Mouse (Mus musculus) heart, embryonic 10.5 days (tissue): Measurements from ENCODE around the gene Nfil3. TPM values are rescaled to one million over a fixed set of nuclear protein-coding genes. Genes with fewer than 3 reads are reported as not detected.
A peak's percentile ranks its signal among the peaks of the same experiment; 100 is the strongest.

ENCODE experiments used
- DNase-seq: peaks from one replicate; pipeline ENCODE4 v3.0.0-alpha.2; 2017; ENCODE audit warnings: low spot score
- H3K27ac ChIP-seq: fragments of 300-500 bp; sonication (generic); 2 replicates; pipeline ENCODE4 v1.5.1; 2016; ENCODE audit warnings: mild to moderate bottlenecking
- H3K27me3 ChIP-seq: fragments of 300-500 bp; sonication (generic); 2 replicates; pipeline ENCODE4 v1.6.1; 2016; ENCODE audit warnings: mild to moderate bottlenecking; ENCODE audit not compliant: poor library complexity, insufficient read depth, severe bottlenecking
- H3K36me3 ChIP-seq: fragments of 300-500 bp; sonication (generic); 2 replicates; pipeline ENCODE4 v1.6.1; 2016; ENCODE audit warnings: mild to moderate bottlenecking, moderate library complexity
- H3K4me1 ChIP-seq: fragments of 300-500 bp; sonication (generic); 2 replicates; pipeline ENCODE4 v1.6.1; 2016; ENCODE audit warnings: mild to moderate bottlenecking
- H3K4me3 ChIP-seq: fragments of 300-500 bp; sonication (generic); 2 replicates; pipeline ENCODE4 v1.5.1; 2016; ENCODE audit warnings: mild to moderate bottlenecking, moderate library complexity
- H3K9me3 ChIP-seq: fragments of 300-500 bp; sonication (generic); 2 replicates; pipeline ENCODE4 v1.6.1; 2016; ENCODE audit warnings: mild to moderate bottlenecking, moderate library complexity
- WGBS: fragments of 180-500 bp; shearing (Covaris S2); methylation state at CpG from one replicate; pipeline ENCODE4 v1.1.7; 2016; 5-methylcytosine and 5-hydroxymethylcytosine counted together
- polyA plus RNA-seq: library from polyadenylated mRNA; unstranded; fragments of >200 nt; fragmentation: Nextera tagmentation; extraction: Ambion mirVana; gene quantifications from 2 replicates; pipeline ENCODE4 v1.2.1, GENCODE M21; 2016

Gene Nfil3
- polyA plus RNA-seq, 1 experiment from 2014 or later = 32.7 TPM

DNA sequence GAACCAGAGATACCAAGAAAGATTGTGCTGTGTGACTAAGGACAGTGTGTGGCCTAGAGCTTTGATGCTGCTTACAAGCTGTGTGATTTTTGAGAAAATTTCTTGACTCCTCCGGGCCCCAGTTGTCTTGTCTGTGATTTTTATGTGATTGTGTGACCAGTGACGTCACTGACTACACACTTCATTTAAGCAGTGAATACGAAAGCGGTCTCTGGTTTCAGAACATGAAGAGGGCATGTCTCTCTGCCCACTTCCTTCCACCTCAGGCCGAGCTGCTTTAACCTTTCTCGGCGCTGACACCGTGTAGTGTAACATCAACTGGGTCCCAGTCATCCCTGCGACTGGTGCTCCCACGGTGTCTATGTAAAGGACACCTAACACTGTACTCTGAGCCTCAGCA, 17.7 kb upstream of the Nfil3 start:
- 90% methylated on average over 10 of the region's 10 CpGs for WGBS
- Histone ChIP-seq H3K27me3 (no peaks in the 10 kb centered on the region), H3K27ac (no peak overlapping the region), H3K9me3 (no peaks in the 10 kb centered on the region), H3K4me3 (no peak overlapping the region), H3K4me1 (peaks cover 14% of the 10 kb centered on the region), H3K36me3 (no peaks in the 10 kb centered on the region)
- no peak for DNase-seq

GRCm38 (mm10) chr13:52997806-52998205, 16.9 kb upstream of the Nfil3 start:
- Histone ChIP-seq H3K36me3 (no peaks in the 10 kb centered on the region), H3K4me1 (peaks cover 14% of the 10 kb centered on the region), H3K27ac (no peak overlapping the region), H3K9me3 (no peaks in the 10 kb centered on the region), H3K4me3 (no peak overlapping the region), H3K27me3 (no peaks in the 10 kb centered on the region)
- WGBS = 71% methylated on average over 2 of the region's 2 CpGs
- DNase-seq = no peak

DNA sequence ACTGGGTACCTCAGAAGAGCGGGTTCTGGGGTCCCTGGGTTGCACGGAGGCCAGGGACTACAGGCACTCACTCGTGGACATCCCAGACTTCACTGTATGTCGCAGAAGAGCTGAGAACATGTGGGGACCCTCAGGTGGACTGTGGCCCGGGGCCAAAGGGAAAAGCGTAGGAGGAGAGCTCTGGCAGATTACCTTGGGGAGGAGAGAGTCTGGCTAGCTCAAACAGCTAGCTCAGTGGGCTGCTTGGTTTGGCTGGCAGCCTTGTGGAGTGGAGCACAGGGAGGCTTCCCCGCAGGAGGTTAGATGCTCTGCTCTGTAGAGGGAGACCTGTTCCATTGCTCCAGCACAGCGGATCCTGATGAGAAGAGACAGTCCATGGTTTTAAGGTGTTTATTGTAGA, 15.3 kb upstream of the Nfil3 start:
- Histone ChIP-seq H3K4me3 (no peak overlapping the region), H3K27me3 (no peaks in the 10 kb centered on the region), H3K27ac (peak overlapping the region; percentile 32; the same call in 1 of the 2 replicates), H3K9me3 (no peaks in the 10 kb centered on the region), H3K4me1 (peaks cover 14% of the 10 kb centered on the region), H3K36me3 (no peaks in the 10 kb centered on the region)
- DNase-seq = no peak
- WGBS = 72% methylated on average over 8 of the region's 8 CpGs

DNA sequence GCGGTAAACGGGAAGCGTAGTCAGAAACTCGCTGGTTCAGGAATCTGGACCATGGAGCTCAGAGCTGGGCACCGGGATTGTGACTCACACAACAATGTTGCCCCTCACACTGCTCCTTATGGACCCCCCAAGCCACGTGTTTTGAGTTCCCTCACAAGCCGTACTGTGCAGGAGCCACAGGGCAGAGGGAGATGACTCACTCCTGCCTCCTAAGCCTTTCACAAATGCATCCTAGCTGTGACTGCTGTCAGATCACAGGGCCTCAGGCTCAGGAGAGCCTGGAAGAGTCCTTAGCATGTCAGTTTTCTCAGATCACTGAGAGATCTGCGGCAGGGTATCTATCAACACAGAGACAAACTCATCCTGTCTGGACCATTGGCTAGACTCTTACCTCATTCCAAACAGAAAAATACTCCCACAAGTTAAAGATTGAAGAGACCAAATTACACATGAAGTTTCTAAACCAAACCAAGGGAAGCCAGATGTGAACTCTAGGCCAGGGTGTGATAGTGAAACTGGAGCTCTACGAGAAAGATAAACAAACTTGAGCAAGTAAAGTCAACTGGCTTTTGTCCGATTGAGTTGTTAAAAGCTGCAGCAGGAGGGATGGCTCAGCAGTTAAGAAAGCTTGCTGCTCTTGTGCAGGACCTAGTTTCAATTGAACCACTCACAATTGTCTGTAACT, 13.5 kb upstream of the Nfil3 start:
- Histone ChIP-seq H3K27me3 (no peaks in the 10 kb centered on the region), H3K27ac (peak overlapping the region; percentile 44; the same call in 1 of the 2 replicates), H3K4me3 (no peak overlapping the region), H3K36me3 (no peaks in the 10 kb centered on the region), H3K9me3 (no peaks in the 10 kb centered on the region), H3K4me1 (peaks cover 19% of the 10 kb centered on the region)
- DNase-seq = no peak
- WGBS = 59% methylated on average over 10 of the region's 10 CpGs

DNA sequence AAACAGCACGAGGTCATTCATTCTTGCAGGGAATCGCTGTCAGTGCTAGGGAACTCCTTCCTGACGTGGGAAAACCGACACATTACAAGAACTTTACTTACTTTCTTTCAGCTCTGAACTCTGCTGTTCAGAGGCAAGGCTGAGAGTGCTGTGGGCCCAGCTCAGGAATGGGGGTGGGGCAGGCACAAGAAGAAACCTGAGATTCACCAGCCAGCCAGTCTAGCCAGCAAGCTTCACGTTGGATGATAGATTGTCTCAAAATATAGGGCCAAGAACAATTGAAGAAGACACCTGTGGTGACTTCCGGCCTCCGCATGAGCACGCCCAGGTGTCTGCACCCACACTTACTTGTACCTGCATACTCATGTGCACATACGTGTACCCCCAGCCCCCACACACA, 9.3 kb upstream of the Nfil3 start:
- H3K9me3 ChIP-seq = no peaks in the 10 kb centered on the region
- no peak for DNase-seq
- no peaks in the 10 kb centered on the region for H3K36me3 ChIP-seq
- H3K4me3 ChIP-seq = no peak overlapping the region
- no peak overlapping the region for H3K27ac ChIP-seq
- WGBS = 51% methylated on average over 9 of the region's 9 CpGs
- no peaks in the 10 kb centered on the region for H3K27me3 ChIP-seq
- peaks cover 25% of the 10 kb centered on the region for H3K4me1 ChIP-seq

DNA sequence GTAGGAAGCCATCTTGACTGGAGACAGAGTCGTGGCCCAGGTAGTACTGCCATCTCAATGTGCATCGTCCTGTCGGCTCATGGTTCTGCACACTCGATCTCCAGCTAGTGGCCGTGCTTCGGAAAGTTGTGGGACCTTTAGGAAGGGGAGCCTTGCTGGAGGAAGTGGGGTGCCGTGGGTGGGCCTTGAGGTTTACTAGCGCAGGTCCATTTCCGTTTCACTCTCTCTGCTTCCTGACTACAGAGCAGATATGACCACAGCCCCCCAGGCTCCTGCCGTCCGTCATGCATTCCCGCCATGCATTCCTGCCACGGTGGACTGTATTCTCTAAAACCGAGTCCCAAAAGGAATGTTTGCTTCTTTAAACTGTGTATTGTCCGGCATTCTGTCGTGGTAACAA, 8.1 kb upstream of the Nfil3 start:
- 76% methylated on average over 16 of the region's 16 CpGs for WGBS
- H3K36me3 ChIP-seq = no peaks in the 10 kb centered on the region
- no peak overlapping the region for H3K27ac ChIP-seq
- H3K27me3 ChIP-seq = no peaks in the 10 kb centered on the region
- peaks cover 22% of the 10 kb centered on the region for H3K4me1 ChIP-seq
- H3K4me3 ChIP-seq = no peak overlapping the region
- no peak for DNase-seq
- no peaks in the 10 kb centered on the region for H3K9me3 ChIP-seq

GRCm38 (mm10) chr13:52987880-52988279, 7.0 kb upstream of the Nfil3 start:
- Histone ChIP-seq H3K27me3 (no peaks in the 10 kb centered on the region; the same call in 1 of the 2 replicates), H3K36me3 (no peaks in the 10 kb centered on the region), H3K4me1 (peaks cover 22% of the 10 kb centered on the region), H3K9me3 (no peaks in the 10 kb centered on the region), H3K4me3 (no peak overlapping the region), H3K27ac (no peak overlapping the region)
- 83% methylated on average over 1 of the region's 1 CpGs for WGBS
- DNase-seq = no peak

- Histone ChIP-seq H3K4me3 (no peak overlapping the region), H3K27ac (no peak overlapping the region), H3K27me3 (no peaks in the 10 kb centered on the region; the same call in 1 of the 2 replicates), H3K36me3 (no peaks in the 10 kb centered on the region), H3K4me1 (peaks cover 33% of the 10 kb centered on the region), H3K9me3 (no peaks in the 10 kb centered on the region)
- 63% methylated on average over 10 of the region's 10 CpGs for WGBS
- no peak for DNase-seq
Observed at GRCm38 (mm10) chr13:52986215-52986780, 5.4 kb upstream of the Nfil3 start.

DNA sequence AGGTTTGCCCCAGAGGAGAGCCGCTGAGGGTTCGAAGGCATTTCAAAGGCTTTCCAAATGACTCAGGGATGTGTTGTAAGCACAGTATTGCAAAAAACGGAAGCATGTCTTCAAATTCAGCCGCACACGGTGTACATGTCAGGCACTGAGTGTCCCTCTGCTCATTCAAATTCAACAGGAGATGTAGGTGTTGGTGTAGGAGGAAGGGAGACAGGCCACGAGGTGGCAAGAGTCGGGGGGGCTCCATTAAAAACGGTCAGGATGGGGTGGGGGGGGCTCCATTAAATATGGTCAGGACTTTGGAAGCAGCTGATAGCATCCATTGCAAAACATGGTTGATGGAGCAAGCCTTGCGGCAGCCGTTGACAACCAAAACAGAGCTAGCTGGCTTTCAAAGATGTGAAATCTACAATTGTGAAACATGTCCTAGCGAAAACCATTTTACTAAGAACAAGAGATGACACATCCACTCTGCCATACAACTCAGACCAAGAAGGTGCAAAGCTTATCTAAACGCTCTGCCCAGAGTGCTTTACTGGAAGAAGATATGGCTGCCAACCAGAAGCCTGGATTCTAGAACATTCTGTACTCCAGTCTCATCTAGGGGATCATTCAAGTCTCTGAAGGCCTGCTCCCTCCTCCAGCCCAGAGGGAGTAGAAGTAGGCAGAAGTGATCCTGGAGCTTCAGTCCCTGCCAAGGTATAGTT, 4.8 kb upstream of the Nfil3 start:
- no peak overlapping the region for H3K27ac ChIP-seq

DNA sequence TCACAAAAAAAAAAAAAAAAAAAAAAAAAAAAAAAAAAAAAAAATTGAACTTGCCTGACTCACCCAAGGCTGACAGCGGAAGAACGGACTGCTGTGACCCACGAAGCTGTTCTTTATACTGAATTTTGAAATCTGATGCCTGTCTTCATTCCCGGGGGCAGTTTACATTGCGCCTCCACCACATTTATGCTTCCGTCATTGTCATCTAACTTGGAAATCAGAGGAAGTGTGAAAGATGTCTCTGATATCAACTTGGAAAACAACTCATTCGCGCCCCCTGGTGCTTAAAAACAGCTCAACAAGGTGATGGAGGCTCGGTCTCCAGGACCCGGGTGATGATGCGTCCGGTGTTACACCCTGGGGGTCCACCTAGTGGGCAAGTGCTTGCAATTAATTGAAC, 1.8 kb upstream of the Nfil3 start:
- Histone ChIP-seq H3K27ac (no peak overlapping the region), H3K27me3 (no peaks in the 10 kb centered on the region; the same call in 1 of the 2 replicates), H3K9me3 (no peaks in the 10 kb centered on the region), H3K36me3 (no peaks in the 10 kb centered on the region), H3K4me1 (peaks cover 32% of the 10 kb centered on the region), H3K4me3 (peak overlapping the region; percentile 92)
- DNase-seq = peak; percentile 93
- 1% methylated on average over 12 of the region's 12 CpGs for WGBS

More for the DNA sequence above, 4.8 kb upstream of the Nfil3 start:
- H3K4me1 ChIP-seq = peaks cover 34% of the 10 kb centered on the region
- H3K27me3 ChIP-seq = no peaks in the 10 kb centered on the region; the same call in 1 of the 2 replicates
- no peaks in the 10 kb centered on the region for H3K36me3 ChIP-seq
- no peak for DNase-seq
- H3K4me3 ChIP-seq = no peak overlapping the region
- no peaks in the 10 kb centered on the region for H3K9me3 ChIP-seq
- WGBS = 78% methylated on average over 12 of the region's 12 CpGs

GRCm38 (mm10) chr13:52981441-52982281, 788 bp upstream of the Nfil3 start:
- Histone ChIP-seq H3K27ac (peak overlapping the region; percentile 97), H3K27me3 (no peaks in the 10 kb centered on the region; the same call in 1 of the 2 replicates), H3K4me3 (peak overlapping the region; percentile 92), H3K36me3 (no peaks in the 10 kb centered on the region), H3K9me3 (no peaks in the 10 kb centered on the region), H3K4me1 (peaks cover 36% of the 10 kb centered on the region)
- under 1% methylated on average over 51 of the region's 51 CpGs for WGBS
- peak; percentile 84 for DNase-seq

DNA sequence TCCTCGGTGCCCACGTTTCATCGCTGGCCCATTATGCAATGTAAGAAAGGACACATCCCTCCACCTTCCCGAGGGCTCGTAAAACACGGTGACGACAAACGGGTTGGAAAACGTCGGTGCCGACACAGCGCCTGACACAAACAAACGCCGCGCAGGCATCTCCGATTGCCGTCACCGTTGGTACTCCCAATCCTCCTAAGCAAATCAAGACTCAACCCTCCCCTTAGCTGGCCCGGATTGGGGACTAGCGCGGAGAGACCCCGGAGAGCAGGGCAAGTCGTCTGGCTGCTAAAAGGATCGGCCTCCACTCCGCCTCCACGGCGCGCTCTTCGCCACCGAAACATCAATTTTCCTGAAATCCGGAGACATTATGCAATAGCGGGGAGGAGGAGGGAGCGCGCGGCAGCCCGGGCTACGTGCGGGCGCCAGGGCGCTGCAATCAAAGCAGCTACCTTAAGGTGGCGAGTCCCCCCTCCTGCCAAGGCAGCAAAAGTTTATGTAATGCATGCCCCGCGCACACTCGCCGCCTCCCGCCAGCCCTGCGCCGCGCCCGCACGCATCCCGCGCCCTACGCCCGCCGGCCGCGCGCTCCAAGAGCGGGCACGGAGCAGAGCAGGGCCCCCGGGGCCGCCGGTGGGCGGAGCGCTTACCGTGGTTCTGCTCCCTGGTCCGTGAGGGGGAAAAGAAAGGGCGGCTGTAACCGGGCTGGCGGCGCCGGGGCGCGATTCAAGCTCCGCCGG, 492 bp downstream of the Nfil3 start:
- H3K27me3 ChIP-seq = no peaks in the 10 kb centered on the region; the same call in 1 of the 2 replicates
- peaks cover 44% of the 10 kb centered on the region for H3K4me1 ChIP-seq
- H3K36me3 ChIP-seq = no peaks in the 10 kb centered on the region
- peak overlapping the region; percentile 97 for H3K27ac ChIP-seq
- under 1% methylated on average over 77 of the region's 77 CpGs for WGBS
- H3K4me3 ChIP-seq = peak overlapping the region; percentile 92
- peak; percentile 85 for DNase-seq
- H3K9me3 ChIP-seq = no peaks in the 10 kb centered on the region
